Mouse (Mus musculus): ENCODE data around the gene Nfkbil1. TPM values are rescaled to one million over a fixed set of nuclear protein-coding genes. Genes with fewer than 3 reads are reported as not detected.

Gene Nfkbil1
- polyA plus RNA-seq, 1 experiment = 27.9 TPM

DNA sequence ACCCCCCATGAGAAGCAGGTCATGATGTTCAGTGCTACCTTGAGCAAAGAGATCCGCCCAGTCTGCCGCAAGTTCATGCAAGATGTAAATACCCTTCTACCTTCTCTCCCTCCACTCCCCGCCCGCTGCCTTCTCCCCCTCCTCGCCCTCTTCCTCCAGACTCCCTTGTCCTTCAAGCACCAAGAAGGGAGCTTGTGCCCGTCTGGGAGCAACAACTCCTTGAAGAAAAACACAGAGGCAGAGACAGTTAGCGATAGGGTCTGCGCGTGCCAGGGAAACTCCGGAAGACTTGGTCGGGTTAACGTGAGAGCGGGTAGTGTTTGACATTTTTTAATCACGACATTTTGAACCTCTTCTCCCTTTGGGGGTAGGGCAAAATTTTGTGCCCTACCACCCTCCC lies 13.4 kb upstream of the Nfkbil1 start:
- Histone ChIP-seq H3K4me3 (ENCODE audit: control insufficient read depth, low read depth, low read length) (no peak overlapping the region), H3K36me3 (ENCODE audit: control insufficient read depth, insufficient read depth, low read length) (peaks cover 6% of the 10 kb centered on the region), H3K27ac (ENCODE audit: control insufficient read depth, insufficient read depth, low read depth, low read length) (no peak overlapping the region), H3K27me3 (ENCODE audit: control insufficient read depth, insufficient read depth, low read length) (no peaks in the 10 kb centered on the region), H3K4me1 (ENCODE audit: control insufficient read depth, insufficient read depth, low read length) (peaks cover 2% of the 10 kb centered on the region; the same call in 1 of the 2 replicates)
- no peak for TF ChIP-seq POLR2A (IDR thresholded peaks at IDR 0.05; ENCODE audit: control insufficient read depth, low read depth, low read length)
- no peak for TF ChIP-seq CTCF (IDR thresholded peaks at IDR 0.05; ENCODE audit: control insufficient read depth, insufficient read depth, insufficient replicate concordance, low read depth, low read length)

DNA sequence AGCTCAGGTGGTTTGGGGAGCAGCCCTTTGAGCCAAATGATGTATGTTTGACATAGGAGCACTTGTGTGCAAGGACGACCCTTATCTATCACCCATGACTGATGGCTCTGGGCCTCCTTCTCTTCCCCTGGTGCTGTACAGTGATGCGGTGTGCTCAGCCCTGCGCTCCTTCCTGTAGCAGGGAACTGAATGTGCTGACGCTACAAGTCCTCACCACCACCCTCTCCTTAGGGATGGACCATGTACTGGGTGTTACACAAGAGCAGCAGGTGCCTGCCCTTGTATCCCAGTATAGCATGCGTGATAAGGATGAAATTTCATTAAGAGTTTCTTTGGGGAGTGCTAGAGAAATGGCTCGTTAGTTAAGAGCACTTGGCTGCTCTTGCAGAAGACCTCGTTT lies 11.6 kb upstream of the Nfkbil1 start:
- no peak overlapping the region for H3K4me3 ChIP-seq (ENCODE audit: control insufficient read depth, low read depth, low read length)
- H3K4me1 ChIP-seq (ENCODE audit: control insufficient read depth, insufficient read depth, low read length) = peaks cover 8% of the 10 kb centered on the region
- H3K36me3 ChIP-seq (ENCODE audit: control insufficient read depth, insufficient read depth, low read length) = peaks cover 7% of the 10 kb centered on the region
- H3K27ac ChIP-seq (ENCODE audit: control insufficient read depth, insufficient read depth, low read depth, low read length) = no peak overlapping the region
- TF ChIP-seq CTCF (IDR thresholded peaks at IDR 0.05; ENCODE audit: control insufficient read depth, insufficient read depth, insufficient replicate concordance, low read depth, low read length) (no peak), POLR2A (IDR thresholded peaks at IDR 0.05; ENCODE audit: control insufficient read depth, low read depth, low read length) (no peak)
- no peaks in the 10 kb centered on the region for H3K27me3 ChIP-seq (ENCODE audit: control insufficient read depth, insufficient read depth, low read length)

- Histone ChIP-seq H3K36me3 (ENCODE audit: control insufficient read depth, insufficient read depth, low read length) (peaks cover 7% of the 10 kb centered on the region), H3K27me3 (ENCODE audit: control insufficient read depth, insufficient read depth, low read length) (no peaks in the 10 kb centered on the region), H3K4me3 (ENCODE audit: control insufficient read depth, low read depth, low read length) (no peak overlapping the region), H3K4me1 (ENCODE audit: control insufficient read depth, insufficient read depth, low read length) (peaks cover 8% of the 10 kb centered on the region), H3K27ac (ENCODE audit: control insufficient read depth, insufficient read depth, low read depth, low read length) (no peak overlapping the region)
- no peak for TF ChIP-seq CTCF (IDR thresholded peaks at IDR 0.05; ENCODE audit: control insufficient read depth, insufficient read depth, insufficient replicate concordance, low read depth, low read length)
- TF ChIP-seq POLR2A (IDR thresholded peaks at IDR 0.05; ENCODE audit: control insufficient read depth, low read depth, low read length) = no peak
These were observed 10.4 kb upstream of the Nfkbil1 start for GRCm38 (mm10) chr17:35245731-35246623.

DNA sequence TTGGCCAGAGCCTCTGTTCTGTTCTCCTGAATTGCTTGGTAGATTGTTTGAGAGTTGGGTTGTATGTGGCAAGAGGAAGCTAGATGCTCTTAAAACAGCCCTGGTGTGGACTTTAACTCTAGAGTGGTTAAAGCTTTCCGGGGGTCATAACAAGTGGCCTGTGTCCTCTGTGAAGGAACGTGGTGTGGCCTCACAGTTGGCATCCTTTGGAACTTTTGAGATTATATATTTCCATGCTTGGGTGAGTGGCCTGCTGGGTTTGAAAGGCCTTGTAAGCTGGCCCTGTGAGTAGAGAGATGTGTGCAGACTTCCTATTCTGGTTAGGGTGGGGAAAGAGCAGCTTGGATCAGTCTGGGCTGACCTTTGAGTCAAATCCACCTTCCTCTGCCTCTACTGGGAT lies 9.4 kb upstream of the Nfkbil1 start:
- Histone ChIP-seq H3K36me3 (ENCODE audit: control insufficient read depth, insufficient read depth, low read length) (peaks cover 5% of the 10 kb centered on the region), H3K27me3 (ENCODE audit: control insufficient read depth, insufficient read depth, low read length) (no peaks in the 10 kb centered on the region), H3K4me1 (ENCODE audit: control insufficient read depth, insufficient read depth, low read length) (peaks cover 17% of the 10 kb centered on the region), H3K27ac (ENCODE audit: control insufficient read depth, insufficient read depth, low read depth, low read length) (no peak overlapping the region), H3K4me3 (ENCODE audit: control insufficient read depth, low read depth, low read length) (no peak overlapping the region)
- no peak for TF ChIP-seq POLR2A (IDR thresholded peaks at IDR 0.05; ENCODE audit: control insufficient read depth, low read depth, low read length)
- no peak for TF ChIP-seq CTCF (IDR thresholded peaks at IDR 0.05; ENCODE audit: control insufficient read depth, insufficient read depth, insufficient replicate concordance, low read depth, low read length)

- H3K4me3 ChIP-seq (ENCODE audit: control insufficient read depth, low read depth, low read length) = peak overlapping the region; percentile 92
- no peaks in the 10 kb centered on the region for H3K27me3 ChIP-seq (ENCODE audit: control insufficient read depth, insufficient read depth, low read length)
- H3K27ac ChIP-seq (ENCODE audit: control insufficient read depth, insufficient read depth, low read depth, low read length) = peak overlapping the region; percentile 89
- H3K36me3 ChIP-seq (ENCODE audit: control insufficient read depth, insufficient read depth, low read length) = peaks cover 5% of the 10 kb centered on the region
- TF ChIP-seq CTCF (IDR thresholded peaks at IDR 0.05; ENCODE audit: control insufficient read depth, insufficient read depth, insufficient replicate concordance, low read depth, low read length) (no peak), POLR2A (IDR thresholded peaks at IDR 0.05; ENCODE audit: control insufficient read depth, low read depth, low read length) (no peak)
- peaks cover 18% of the 10 kb centered on the region for H3K4me1 ChIP-seq (ENCODE audit: control insufficient read depth, insufficient read depth, low read length)
These were observed 7.5 kb upstream of the Nfkbil1 start for GRCm38 (mm10) chr17:35243086-35243485.

GRCm38 (mm10) chr17:35242015-35242941 lies 6.7 kb upstream of the Nfkbil1 start:
- Histone ChIP-seq H3K36me3 (ENCODE audit: control insufficient read depth, insufficient read depth, low read length) (peaks cover 5% of the 10 kb centered on the region), H3K27me3 (ENCODE audit: control insufficient read depth, insufficient read depth, low read length) (no peaks in the 10 kb centered on the region), H3K4me1 (ENCODE audit: control insufficient read depth, insufficient read depth, low read length) (peaks cover 18% of the 10 kb centered on the region), H3K4me3 (ENCODE audit: control insufficient read depth, low read depth, low read length) (peak overlapping the region; percentile 92), H3K27ac (ENCODE audit: control insufficient read depth, insufficient read depth, low read depth, low read length) (peak overlapping the region; percentile 89)
- TF ChIP-seq POLR2A (IDR thresholded peaks at IDR 0.05; ENCODE audit: control insufficient read depth, low read depth, low read length) (no peak; the same call in 1 of the 2 replicates), CTCF (IDR thresholded peaks at IDR 0.05; ENCODE audit: control insufficient read depth, insufficient read depth, insufficient replicate concordance, low read depth, low read length) (no peak)
